Mouse (Mus musculus): Measurements from ENCODE around the gene Map3k13.
"Not testable (repeated sequence)": the region's sequence is repeated elsewhere in the genome, so short reads cannot be mapped to it uniquely, and the experiment has no call there.

Gene Map3k13

DNA sequence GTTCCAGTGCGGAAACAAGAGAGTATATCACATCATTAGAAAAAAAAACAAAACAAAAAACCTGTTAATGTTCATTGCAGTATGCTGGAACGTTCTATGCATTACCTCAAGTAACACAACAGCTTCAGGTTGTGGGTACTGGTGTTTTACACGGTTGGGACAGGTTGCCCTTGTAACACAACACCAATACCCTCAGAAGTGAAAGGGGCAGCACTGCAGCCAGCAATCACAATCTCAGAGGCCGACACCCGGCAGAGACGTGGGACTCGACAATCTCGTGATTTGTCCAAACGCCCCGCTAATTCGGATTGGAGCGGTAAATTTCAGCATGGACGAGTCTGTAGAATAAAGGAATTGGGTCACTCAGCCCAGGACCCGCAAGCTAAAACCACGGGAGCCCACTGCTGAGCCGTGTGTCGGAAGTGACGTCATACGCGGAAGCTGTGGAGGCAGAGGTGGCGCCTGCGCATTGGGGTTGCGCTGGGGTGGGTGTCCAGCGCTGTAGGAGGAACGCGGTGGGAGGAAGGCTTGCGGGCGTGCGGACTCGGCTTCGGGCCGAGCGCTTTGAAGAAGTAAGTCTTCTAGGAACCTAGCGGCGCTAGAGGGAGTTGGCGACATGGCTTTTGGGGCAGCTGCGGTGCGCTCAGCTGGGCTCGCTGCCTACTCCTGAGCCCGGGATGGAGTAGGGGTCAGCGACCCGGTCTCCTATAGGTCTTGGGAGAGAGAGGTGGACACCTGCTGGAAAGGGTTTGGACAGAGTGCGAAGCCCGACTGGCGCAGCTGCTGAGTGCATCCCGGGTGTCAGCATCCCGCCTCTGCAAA is at the start of gene Map3k13:
TSS of gene Map3k13 (plus strand) at position 472 of the 822 bp plus-strand sequence.
- DNase-seq: peak; percentile 96

DNA sequence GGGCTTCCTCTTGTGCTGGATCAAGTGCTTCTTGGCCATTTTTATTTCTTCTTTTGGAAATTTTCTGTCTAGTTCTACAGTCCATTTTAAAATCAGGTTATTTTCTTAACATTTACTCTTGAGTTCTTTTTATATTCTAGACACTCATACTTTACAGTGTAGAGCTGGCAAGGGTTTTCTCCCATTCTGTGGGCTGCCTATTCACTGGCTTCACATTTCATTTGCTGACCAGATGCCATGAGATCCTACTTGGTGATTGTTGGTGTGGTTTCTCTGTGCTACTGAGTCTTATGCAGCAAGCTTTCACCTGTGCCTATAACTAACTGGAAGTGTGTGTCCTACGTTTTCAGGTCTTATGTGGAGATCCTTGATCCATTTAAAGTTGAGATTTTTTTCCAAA is 35.7 kb upstream of the Map3k13 start:
- DNase-seq: no peak

DNA sequence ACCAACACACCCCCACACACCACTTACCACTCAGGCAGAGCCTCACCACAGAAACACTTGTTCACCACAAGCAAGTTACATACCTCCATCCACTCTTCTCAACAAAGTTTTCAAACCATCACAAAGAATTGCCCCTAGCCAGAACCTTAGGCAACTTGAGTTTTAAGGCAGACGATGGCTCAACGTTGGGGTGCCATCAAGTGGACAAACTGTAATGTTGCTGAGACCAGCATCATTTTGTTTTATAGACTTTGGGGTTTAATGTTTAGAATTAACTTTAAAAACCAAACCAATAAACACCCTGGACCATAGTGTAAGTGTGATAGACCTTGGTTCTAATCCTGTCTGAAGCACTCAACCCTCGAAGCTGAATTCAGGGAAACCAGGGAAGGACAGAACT is 25.9 kb upstream of the Map3k13 start:
- no peak for DNase-seq

DNA sequence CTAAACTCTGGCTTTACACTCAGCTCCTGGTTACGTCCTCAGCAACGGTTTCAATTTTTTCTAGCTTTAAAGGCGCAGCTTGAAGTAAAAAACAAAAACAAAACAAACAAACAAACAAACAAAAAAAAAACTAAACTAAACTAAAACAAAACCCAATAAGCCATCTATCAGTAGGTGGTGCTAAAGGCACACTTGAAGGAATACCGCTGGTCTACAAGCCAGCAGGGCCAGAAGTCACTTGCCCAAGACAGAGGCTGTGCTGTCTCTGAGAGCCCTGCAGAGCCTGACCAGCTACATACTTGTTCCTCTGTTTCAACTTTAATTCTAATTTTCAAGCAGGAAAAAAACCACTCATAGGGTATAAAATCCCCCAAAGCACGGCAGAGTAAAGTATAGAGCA is 24.5 kb upstream of the Map3k13 start:
- peak in 1 of 2 experiments; percentile 17 for DNase-seq

DNA sequence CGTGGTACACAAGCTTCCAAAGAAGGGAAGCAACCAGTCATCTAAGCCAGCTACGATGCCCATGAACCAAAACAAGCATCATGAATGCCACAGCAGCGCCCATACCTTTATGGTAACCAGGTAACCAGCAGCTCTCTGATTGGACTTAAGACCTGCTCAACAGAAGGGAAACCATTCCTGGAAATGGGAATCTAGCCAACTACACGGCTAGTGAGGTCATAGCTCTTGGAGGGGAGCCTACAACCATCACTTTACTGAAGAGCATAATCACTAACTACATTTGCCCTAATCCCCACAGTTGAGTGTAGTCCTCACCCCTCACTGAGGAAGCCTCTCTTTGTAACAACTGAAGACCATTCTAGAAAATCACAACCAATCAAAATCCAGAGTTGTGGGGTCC is 19.4 kb upstream of the Map3k13 start:
- no peak for DNase-seq

DNA sequence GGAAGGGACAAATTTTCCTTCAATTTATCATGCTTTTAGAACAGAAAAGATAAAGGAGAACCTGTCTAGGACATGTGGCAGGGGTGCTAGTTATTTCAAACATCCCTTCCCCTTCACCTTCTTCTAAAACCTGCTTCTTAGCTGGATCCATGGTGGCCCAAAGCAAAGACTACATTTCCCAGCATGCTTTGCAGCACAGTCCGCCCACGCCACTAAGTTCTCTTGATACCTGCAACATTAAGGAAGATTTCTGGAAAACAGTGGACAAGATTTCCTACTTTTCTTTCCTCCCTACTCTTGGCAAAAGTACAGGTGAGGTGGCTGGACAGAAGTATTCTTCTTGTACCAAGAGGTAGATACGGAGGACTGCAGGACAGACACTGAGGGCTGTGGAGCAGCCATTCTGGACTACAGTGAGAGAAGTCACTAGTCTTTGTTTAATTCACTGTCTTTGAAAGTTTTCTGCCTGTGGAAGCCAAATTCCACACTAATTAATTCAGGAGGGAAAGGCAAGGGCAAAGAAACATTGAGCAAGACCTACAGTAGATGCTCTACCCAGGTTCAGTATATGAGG is 15.8 kb upstream of the Map3k13 start:
- DNase-seq: peak in 1 of 2 experiments; percentile 23

DNA sequence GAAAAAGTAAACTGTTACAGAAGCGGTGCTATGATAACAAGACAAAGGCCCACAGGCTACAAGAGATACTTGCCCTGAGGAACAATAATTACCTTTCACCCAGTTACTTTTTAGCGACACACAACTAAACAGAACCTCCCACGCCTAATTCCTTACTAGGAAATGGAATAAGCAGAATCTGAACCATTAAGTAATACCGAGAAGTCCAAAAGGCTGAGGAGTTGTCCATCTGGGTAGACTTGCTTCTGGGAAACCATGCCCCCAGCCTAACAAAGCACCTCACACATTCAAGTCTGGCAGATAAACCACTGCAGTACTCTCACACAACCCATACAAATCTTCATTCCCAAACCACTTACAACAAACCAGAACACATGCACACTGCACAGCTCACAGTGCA is 15.0 kb upstream of the Map3k13 start:
- no peak for DNase-seq

DNA sequence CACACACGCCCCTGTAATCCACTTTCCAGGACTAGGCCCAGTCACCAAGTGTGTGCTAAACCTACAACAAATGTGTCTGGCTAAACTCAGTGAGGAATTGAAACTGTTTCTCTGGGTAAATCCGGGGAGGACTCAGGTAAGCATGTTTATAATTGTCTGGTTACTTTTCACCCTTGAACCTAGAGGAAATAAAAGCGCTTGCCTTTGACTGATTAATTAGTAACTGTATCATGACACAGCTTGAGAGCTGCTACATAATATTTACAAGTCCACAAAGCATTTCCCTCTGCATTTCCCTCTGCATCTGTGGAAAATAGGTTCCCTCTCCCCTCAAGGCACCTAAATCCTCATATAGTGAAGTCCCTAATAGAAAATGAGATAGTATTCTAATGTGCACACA is 12.9 kb upstream of the Map3k13 start:
- no peak for DNase-seq

DNA sequence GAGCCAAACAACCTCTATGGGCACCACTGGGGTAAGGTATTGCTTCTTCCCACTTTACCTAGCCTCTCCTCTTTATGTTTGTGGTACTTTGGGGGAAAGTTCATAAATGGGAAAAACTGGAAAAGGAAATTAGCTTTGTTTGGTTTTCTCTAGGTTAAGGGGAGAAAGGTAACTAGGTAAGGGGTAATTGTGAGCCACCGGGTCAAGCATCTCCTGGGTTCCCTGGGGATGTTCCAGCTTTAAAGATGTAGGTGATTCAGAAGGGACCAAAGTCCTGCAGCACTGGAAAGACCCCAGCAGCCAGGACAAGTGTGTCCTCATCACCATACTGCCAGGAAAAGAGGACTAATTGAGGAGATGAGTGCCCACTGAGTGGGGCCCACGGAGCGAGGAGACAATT is 12.3 kb upstream of the Map3k13 start:
- DNase-seq: no peak

DNA sequence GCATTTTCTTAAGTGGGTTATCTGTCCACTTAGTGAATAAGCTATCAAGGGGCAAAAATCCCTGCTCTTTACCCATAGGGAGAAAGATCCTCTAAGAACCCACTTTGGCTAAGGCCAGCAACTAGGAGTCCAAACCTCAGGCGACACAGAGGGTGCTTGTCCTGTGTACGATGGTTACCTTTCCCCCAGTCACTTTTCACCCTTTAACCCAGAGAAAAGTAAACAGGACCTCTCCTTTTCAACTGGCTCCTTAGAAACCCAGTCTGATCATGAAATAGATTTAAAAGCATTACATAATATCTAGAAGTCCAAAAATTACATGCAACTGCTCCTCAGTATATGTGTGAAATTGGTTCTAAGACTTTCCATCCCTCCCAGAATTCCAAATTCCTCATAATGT is 11.3 kb upstream of the Map3k13 start:
- no peak for DNase-seq

DNA sequence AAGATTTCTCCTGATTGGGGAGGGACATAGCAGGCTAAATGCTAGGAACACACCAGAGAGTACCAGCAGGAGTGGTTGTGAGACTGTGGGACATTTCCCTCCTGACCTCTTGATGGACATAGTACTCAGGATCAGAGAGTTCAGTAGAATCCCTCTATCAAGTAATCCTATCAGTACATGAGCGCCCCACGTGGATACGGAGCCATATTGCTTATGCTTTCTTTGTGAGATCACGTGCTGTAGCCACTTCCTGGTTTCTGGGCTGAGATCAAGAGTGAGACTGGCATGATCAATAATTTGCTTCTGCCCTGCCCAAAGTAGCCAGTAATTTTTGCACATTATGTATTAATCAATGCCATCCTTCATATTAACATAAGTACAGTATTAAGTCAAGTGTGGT is 9.1 kb upstream of the Map3k13 start:
- no peak for DNase-seq

DNA sequence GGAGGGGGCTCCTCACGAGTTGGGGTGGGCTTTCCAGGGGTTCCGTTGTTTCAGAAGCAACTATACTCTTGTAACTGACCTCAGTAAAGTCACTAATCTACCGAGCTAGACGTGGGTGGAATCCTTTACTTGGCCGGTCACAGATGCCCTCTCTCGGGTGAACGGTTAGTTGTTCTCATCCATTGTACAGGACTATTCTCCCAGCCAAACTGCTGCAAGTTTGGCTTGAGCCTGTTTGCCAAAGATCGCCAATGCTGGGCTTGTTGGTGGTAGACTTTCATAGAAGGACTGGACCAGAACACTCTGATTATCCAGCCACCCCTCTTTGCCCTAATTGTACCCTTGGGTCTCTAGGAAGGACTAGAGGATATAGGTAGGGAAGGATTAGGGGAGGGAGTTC is 7.8 kb upstream of the Map3k13 start:
- no peak for DNase-seq

DNA sequence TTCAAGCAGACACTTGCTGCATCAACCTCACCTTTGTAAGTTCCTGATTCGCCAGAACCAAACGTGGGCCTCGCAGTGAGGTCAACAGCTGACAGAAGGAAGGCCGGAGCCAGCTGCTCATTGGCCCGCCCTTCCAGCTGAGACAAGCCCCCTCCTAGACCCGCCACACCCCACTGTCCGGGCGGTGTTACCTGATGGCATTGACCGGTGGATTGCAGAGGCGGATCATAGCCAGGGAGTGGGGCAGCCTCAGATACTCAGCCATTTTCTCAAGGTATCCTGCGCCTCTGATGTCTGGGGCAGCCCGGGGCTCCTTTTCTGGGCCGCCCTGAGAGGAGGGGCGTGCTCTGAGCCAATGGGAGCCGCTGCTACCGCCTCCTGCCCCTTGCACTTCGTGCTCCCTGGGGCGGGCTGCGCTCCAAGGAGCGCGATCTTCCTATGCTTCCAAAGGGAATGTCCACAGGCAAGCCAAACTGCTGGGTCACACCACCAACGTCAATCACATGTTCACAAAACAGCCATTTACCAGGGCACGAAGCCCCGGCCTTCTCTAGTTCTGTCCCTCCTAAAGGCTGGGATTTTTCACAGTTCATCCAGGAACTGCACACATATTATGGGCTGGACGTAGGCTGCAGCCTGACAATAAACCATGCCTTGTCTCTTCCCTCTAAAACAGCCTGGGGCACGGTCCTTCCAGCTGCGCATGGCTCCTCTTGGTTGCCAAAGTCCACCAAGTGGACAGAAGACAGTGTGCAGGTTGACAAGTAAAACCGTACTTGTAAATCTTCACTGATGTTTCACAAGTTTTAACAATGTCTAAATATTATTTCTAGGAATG is 6.4 kb upstream of the Map3k13 start, which contains the start of gene Ehhadh:
TSS of gene Ehhadh (minus strand) at position 292 of the 838 bp plus-strand sequence.
- DNase-seq: peak; percentile 73 to 83

DNA sequence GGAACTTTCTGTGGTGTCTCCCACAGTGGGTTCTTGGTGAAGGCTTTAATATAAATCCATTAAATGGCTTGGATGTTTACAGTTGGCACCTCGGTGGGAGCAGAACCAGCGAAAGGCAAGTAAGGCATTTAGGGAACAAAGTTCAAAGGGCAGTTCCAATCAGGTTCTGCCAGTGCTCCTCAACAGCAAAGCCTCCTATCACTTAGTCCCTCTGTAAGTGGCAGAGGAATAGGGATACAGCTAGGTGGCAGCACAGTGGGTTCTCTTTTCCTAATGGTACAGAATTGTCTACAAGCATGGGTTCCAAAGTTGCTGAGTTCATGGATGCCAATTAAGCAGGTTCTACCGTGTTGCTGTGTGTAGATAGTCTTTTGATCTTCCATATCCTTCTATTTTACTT is 5.6 kb upstream of the Map3k13 start:
- DNase-seq: no peak

DNA sequence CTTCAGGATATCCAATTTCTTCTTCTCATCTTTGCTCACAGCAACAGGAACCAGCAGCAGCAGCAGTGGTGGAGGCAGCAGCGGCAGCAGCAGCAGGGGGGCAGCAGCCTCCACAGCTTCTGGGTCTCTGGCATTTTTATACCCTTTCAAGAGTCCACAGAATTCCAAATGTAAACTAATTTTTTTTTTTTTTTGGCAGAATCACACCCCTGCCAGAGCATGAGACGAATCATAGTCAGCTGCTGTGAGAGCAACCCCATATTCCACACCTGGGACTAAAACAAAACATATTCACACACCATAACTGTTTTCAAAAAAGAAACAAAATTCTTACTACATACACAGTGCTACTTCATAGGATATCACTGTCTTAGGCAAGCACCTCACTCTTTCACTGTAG is 5.0 kb upstream of the Map3k13 start:
- DNase-seq: no peak

DNA sequence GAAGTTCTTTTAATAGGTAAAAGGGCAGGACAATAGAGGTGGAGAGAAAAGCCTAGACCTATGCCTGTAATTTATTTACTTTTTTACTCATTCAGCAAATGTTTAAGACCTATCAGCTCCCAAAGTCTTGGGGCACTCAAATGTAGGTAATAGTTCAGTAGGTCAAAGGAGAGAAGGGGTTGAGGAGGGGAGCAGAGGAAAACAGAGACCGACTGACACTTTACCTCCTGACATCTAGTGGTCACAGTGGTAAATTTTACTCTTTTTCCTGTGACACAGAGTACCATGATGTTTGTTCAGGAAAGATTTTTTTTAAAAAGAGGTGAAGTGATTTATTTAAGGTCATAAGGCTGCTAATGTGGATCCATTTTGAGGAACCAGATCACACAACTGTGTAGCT is 3.7 kb upstream of the Map3k13 start:
- no peak for DNase-seq

DNA sequence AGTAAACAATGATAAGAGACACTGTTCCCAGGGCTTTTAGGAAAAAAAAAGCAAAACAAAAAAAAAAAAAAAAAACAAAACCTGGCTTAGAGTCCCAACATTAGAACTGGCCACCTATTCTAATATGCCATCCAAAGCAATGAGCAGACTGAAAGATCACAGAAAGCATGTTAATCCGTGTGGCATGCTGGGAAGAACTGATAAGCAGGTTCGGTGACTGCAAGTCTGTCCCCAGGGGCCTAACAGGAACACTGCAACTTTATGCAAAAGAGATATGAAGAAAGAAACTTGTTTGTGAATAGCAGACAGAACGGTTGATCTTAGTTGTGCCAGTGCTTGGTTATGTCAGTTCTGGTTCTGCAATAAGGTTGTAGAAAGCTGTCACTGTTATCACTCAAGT is 2.4 kb upstream of the Map3k13 start:
- DNase-seq: no peak

DNA sequence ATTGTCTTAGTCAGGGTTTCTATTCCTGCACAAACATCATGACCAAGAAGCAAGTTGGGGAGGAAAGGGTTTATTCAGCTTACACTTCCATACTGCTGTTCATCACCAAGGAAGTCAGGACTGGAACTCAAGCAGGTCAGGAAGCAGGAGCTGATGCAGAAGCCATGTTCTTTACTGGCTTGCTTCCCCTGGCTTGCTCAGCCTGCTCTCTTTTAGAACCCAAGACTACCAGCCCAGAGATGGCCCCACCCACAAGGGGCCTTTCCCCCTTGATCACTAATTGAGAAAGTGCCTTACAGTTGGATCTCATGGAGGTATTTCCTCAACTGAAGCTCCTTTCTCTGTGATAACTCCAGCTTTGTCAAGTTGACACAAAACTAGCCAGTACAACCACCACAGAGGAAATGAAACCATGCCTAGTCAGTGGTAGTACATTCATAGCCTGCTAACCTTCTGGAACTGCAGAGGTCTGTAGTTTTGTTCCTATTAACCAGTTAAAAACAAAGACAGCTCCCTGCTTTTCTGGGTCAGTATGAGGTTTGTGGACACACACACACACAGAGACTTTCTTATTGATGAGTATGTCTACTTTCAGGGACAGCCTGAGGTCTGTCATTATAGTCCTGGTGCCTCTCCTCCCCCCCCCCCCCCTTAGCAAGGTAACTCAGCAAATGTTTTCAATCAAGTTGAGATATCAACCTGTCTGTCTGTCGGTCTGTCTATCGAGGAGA is 901 bp upstream of the Map3k13 start:
- DNase-seq: not testable (repeated sequence)

DNA sequence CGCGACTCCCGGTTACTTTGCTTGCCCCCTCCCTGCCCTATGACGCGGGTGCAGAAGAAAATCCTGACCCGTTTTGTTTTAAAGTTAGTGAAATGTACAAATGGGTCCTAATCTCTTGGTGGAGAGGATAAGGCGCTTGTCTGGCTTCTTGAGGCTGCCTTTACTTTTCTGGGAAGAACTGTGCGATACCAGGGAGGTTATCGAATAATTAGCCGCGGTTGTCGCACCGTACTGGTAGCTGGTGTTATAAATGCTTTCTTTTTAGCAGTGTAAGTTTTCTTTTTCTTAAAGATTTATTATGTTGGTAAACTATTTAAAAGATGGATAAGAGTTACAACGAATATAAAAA is 525 bp downstream of the Map3k13 start:
- DNase-seq: no peak

DNA sequence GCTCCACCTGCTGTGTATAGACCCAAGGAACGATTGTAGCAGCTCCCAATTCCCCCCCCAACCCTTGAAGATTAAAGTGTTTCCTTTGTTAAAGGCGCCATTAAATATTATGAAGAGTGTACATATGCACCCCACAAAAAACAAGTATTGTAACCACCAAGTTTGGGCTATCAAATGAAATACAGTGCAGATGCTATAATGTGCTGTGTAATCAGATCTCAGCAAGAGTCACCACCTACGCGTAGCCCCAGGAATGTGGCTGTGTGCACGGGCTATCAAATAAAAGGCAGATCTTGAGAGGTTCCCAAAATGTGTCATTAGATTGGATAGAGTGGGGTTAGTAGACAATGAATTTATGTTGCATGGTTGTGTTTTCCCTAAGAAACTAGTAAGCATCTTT is 925 bp downstream of the Map3k13 start:
- DNase-seq: no peak

DNA sequence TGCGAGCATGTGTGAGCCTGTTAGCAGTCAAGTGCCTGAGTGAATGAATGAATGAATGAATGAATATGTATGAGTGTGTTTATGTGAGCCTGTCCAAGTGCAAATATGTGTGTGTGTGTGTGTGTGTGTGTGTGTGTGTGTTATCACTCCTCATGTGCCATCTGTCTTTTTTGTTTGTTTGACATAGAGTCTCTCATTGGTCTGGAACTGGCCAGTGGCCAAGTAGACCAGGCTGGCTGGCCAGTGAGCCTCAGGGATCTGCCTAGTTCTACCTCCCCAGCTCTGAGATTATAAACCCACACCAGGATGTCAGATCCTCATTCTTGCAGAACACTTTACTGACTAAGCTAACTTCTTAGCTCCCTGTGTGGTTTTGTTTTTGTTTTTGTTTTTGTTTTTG is 10.1 kb downstream of the Map3k13 start:
- no peak for DNase-seq

DNA sequence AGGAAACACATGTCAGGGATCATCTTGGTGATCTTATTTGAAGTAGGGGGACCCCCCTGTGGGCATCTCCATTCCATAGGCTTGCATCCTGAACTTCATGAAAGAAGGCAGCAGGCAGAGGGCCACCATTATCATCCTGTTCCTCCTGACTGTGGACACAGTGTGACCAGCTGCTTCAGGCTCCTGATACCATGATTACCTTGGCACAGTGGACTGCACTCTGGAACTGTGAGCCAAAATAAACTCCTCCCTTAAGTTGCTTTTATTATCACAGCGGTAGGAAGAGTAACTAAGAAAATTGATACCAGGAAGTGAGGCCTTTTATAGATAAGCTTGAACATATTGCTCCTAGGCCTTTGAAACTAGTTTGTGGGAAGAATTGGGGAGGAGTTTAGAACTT is 12.7 kb downstream of the Map3k13 start:
- DNase-seq: no peak

DNA sequence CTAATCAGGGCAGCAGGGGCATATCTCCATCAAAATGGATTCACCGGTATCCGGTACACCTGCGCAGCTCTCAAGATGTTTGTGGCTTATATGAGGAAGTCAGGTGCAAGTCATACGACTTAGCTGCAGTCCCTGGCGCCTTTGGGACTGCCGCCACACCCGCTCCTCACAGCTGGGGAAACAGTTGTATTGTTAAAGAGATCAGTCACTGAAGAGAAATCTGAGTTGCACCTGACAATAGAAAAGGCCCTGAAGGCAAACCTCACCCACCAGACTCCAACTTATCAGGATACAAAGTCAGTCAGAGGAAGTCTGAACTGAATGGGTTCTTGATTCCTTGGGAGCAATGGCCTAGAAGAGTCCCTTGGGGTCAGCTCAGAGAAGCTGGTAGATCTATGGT is 13.6 kb downstream of the Map3k13 start:
- DNase-seq: not testable (repeated sequence)

Data from lung, postnatal 4 days (tissue).